Mouse (Mus musculus) midbrain, embryonic 16.5 days (tissue): Measurements from ENCODE around the gene Ankrd60. TPM values are rescaled to one million over a fixed set of nuclear protein-coding genes. Genes with fewer than 3 reads are reported as not detected.
A peak's percentile ranks its signal among the peaks of the same experiment; 100 is the strongest.

Experiments
- ATAC-seq: fragments of 200-750 bp; cut with Nextera tagmentation; 2 replicates; pipeline ENCODE4 v1.8.0; 2017; ENCODE audit warnings: moderate TSS enrichment
- H3K27ac ChIP-seq: fragments of 300-500 bp; sonication (generic); 2 replicates; pipeline ENCODE4 v1.5.1; 2014; ENCODE audit warnings: mild to moderate bottlenecking, low read length, mixed read lengths
- H3K27me3 ChIP-seq: fragments of 300-500 bp; sonication (generic); 2 replicates; pipeline ENCODE4 v1.6.1; 2014; ENCODE audit warnings: low read depth, low read length, mixed read lengths; ENCODE audit not compliant: control insufficient read depth, insufficient read depth
- H3K36me3 ChIP-seq: fragments of 300-500 bp; sonication (generic); 2 replicates; pipeline ENCODE4 v1.6.1; 2014; ENCODE audit warnings: mild to moderate bottlenecking, low read length, moderate library complexity, mixed read lengths; ENCODE audit not compliant: control insufficient read depth, insufficient read depth
- H3K4me1 ChIP-seq: fragments of 300-500 bp; sonication (generic); 2 replicates; pipeline ENCODE4 v1.6.1; 2014; ENCODE audit warnings: mild to moderate bottlenecking, low read length, mixed read lengths; ENCODE audit not compliant: control insufficient read depth, insufficient read depth
- H3K4me2 ChIP-seq: fragments of 300-500 bp; sonication (generic); 2 replicates; pipeline ENCODE4 v1.6.1; 2014; ENCODE audit warnings: mild to moderate bottlenecking, low read length, mixed read lengths
- H3K4me3 ChIP-seq: fragments of 300-500 bp; sonication (generic); 2 replicates; pipeline ENCODE4 v1.5.1; 2014; ENCODE audit warnings: low read depth, mild to moderate bottlenecking, low read length, moderate library complexity, mixed read lengths
- H3K9ac ChIP-seq: fragments of 300-500 bp; sonication (generic); 2 replicates; pipeline ENCODE4 v1.6.1; 2014; ENCODE audit warnings: low read depth, low read length, mixed read lengths
- H3K9me3 ChIP-seq: fragments of 300-500 bp; sonication (generic); replicated peaks from 2 replicates; pipeline ENCODE4 v1.6.1; 2014; ENCODE audit warnings: mild to moderate bottlenecking, low read length, mixed read lengths; ENCODE audit not compliant: control insufficient read depth, poor library complexity, severe bottlenecking
- WGBS: fragments of 180-500 bp; shearing (Covaris S2); extraction: QIAGEN DNeasy Blood & Tissue Kit; methylation state at CpG from one replicate; pipeline ENCODE4 v1.1.7; 2014; 5-methylcytosine and 5-hydroxymethylcytosine counted together
- polyA plus RNA-seq: library from polyadenylated mRNA; unstranded; fragments of >200 nt; fragmentation: Nextera tagmentation; extraction: Ambion mirVana; gene quantifications from 2 replicates; pipeline ENCODE4 v1.2.1, GENCODE M21; 2015

Ankrd60 gene
- polyA plus RNA-seq, 1 experiment from 2014 or later: not detected

DNA sequence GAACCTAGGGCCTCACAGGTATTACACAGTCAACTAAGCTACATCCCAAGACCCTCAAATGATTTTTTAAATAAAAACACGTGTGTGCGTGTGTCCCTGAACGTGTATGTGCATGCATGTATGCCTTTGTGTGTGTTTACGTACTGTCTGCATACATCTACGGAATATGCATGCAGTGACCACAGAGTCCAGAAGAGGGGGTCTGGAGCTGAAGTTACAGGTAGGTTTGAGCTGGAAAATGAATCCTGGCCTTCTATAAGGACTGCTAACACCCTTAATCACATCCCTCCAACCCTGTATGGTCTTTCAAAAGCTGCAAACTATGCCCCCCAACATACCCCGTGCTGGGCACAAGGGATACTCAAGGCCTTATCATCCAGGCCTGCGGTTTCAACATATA lies 14.8 kb downstream of the Ankrd60 start:
- Histone ChIP-seq H3K4me2 (no peak overlapping the region), H3K4me1 (no peaks in the 10 kb centered on the region), H3K27me3 (no peaks in the 10 kb centered on the region), H3K9ac (no peak overlapping the region), H3K27ac (no peak overlapping the region), H3K9me3 (no peaks in the 10 kb centered on the region), H3K36me3 (no peaks in the 10 kb centered on the region), H3K4me3 (no peak overlapping the region)
- 72% methylated on average over 7 of the region's 7 CpGs for WGBS
- peak; percentile 44; the same call in 1 of the 2 replicates for ATAC-seq

DNA sequence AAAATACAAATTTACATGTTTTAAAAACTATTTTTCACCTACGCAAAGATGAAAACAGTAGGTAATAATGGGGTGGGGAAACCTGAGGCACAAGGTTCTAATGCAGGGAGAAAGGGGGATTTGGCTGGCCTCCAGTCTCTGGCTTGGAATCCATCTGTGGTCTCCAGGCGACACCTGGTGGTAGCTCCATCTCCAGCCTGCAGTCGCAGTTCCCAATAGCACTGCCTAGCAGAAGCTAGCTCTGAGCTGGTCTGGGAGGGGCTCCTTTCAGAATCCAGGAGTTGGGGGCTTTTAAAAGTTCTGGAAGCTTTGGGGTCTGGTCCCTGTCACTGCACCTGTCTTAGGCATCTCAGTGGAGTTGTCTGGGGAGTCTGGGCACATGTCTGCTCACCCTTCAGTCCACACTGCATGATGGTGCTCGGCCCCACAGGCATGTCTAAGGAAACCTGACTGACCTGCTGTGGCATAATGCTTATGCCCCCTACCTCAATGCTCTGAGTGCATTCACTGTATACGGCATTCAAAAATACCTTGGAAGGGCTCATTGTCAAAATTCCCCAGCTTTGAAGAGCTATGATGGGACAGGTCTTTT lies 16.2 kb downstream of the Ankrd60 start:
- Histone ChIP-seq H3K9ac (no peak overlapping the region), H3K27ac (no peak overlapping the region), H3K36me3 (no peaks in the 10 kb centered on the region), H3K4me1 (no peaks in the 10 kb centered on the region), H3K27me3 (no peaks in the 10 kb centered on the region), H3K4me2 (no peak overlapping the region), H3K4me3 (no peak overlapping the region), H3K9me3 (no peaks in the 10 kb centered on the region)
- WGBS: 39% methylated on average over 5 of the region's 5 CpGs
- ATAC-seq: peak; percentile 70

DNA sequence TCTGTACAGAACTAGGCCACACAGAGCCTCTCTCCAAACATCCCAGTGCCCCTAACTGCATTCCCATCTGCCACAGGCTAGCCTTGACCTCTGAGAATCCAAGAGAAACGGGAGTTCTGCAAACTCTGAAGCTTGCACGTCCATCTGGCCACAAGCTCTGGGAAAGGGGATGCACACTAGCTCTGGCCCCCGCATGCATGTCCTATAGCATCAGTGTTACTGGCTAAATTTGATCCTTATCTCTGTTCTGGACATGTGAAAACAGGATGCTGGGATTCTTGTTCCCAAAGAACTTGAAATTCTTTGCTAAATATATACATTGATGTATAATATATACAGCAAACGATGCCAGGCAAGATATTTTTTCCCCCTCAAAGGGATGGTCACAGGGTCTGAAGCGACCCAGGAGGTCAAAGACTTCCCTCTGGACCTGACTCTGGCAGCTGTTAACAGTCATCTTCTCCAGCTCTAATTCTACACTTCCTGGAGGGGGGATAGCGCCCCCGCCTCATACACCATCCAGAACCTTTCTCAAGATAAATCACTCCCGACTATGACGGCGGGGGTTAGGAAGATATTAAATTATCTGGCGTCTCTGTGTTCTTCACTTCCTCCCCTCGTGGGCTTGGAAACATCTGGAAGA lies 19.3 kb downstream of the Ankrd60 start:
- Histone ChIP-seq H3K4me1 (no peaks in the 10 kb centered on the region), H3K4me3 (no peak overlapping the region), H3K36me3 (no peaks in the 10 kb centered on the region), H3K27ac (no peak overlapping the region), H3K4me2 (no peak overlapping the region), H3K9ac (no peak overlapping the region), H3K27me3 (no peaks in the 10 kb centered on the region), H3K9me3 (no peaks in the 10 kb centered on the region)
- no peak for ATAC-seq
- WGBS: 79% methylated on average over 12 of the region's 12 CpGs

DNA sequence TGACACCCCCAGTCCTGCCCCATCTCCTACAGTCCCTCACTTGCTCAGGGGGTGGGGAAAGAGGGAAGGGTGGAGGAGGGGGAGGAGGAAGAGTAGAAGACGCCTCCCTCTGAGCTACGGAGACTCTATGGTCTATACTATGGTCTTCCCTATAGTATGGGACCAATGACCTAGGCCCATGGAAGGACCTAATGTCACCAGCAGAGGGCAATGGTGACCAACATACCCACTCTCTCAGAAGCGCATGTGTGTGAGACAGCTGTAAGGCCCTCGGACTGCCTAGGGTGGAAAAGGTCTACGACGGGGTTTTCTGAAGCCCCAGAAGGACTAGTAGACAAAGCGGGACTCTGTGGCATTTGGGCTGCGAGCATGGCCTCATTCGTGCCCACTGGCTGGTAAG lies 24.3 kb downstream of the Ankrd60 start:
- Histone ChIP-seq H3K4me2 (no peak overlapping the region), H3K9me3 (no peaks in the 10 kb centered on the region), H3K36me3 (no peaks in the 10 kb centered on the region), H3K9ac (no peak overlapping the region), H3K4me3 (no peak overlapping the region), H3K4me1 (no peaks in the 10 kb centered on the region), H3K27ac (no peak overlapping the region), H3K27me3 (no peaks in the 10 kb centered on the region)
- WGBS: 48% methylated on average over 9 of the region's 9 CpGs
- ATAC-seq: no peak

DNA sequence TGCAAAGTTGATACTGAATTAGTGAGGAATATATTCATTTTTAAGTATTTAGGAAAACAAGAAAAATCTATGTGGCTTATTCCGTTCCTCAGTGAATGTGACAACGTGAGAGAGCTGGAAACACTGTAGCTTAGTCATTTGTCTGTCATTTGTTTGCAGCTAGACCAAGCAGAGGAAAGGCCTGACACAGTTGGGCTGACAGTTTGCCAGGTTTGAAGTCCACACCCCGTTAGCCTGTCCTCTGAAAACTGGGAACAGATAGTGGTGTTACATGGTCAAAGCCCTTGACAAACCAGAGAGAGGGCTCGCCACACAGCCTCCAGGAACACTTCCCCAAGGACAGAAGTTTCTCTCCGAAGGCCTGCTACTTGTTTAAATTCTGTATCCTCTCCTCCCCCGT lies 27.5 kb downstream of the Ankrd60 start:
- H3K4me3 ChIP-seq: no peak overlapping the region
- H3K9ac ChIP-seq: no peak overlapping the region
- no peaks in the 10 kb centered on the region for H3K9me3 ChIP-seq
- no peak overlapping the region for H3K4me2 ChIP-seq
- H3K27me3 ChIP-seq: no peaks in the 10 kb centered on the region
- no peak overlapping the region for H3K27ac ChIP-seq
- ATAC-seq: no peak
- no peaks in the 10 kb centered on the region for H3K4me1 ChIP-seq
- H3K36me3 ChIP-seq: no peaks in the 10 kb centered on the region
- WGBS: 79% methylated on average over 6 of the region's 6 CpGs

DNA sequence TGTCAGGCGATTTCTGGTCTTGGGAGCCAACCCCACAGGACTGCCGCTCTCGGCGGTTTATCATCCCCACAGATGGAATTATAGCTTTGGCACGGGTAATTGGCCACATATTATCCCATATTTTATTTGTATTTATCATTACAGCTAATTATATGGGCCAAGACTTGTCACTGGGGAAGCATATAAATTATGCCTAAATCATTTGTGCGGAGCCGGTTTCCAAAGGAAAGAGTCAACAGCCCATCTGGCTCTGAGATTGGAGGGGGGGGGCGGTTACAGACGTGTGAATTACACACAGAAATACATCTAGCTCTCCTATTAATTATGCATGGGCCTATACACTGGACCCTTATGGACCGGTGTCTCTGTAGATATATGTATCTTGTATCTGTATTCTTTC lies 28.9 kb downstream of the Ankrd60 start:
- no peaks in the 10 kb centered on the region for H3K9me3 ChIP-seq
- ATAC-seq: no peak

DNA sequence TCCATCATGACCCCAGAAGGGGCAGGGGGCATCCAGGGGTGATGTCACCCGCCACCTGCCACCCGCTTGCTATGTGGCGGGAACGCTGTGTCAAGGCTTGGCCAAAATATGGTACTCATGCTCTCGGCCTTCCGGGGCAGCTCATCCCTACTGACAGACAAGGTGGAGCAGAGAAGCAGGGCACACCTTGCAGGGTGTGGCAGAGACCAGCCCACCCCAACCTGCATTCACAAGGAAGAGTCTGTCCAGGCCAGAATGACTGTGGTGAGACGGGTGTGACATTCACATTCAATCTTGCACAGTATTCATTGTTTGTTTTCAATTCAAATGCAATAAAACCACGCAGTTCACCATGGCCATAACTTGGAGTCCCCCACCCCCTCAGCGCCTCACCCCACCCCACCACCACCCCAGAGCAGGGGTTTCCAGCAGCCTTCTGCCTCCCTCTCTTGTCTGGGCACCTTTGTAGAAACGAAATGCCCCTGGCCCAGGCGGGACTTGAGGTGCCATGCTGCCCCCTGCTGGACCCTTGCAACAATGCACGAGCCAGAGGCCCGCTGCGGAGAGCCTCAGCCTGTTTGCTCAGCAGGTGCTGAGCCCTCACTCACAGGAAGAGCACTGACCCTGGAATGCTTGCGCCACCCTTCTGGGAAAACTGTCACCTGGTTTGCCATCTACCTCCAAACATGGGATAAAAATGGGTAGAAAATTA lies 32.0 kb downstream of the Ankrd60 start:
- H3K27ac ChIP-seq: no peak overlapping the region
- H3K9ac ChIP-seq: no peak overlapping the region
- H3K27me3 ChIP-seq: no peaks in the 10 kb centered on the region
- H3K4me1 ChIP-seq: no peaks in the 10 kb centered on the region
- H3K9me3 ChIP-seq: no peaks in the 10 kb centered on the region
- H3K4me2 ChIP-seq: no peak overlapping the region
- WGBS: 45% methylated on average over 15 of the region's 15 CpGs
- ATAC-seq: peak; percentile 86; the same call in 1 of the 2 replicates
- H3K36me3 ChIP-seq: no peaks in the 10 kb centered on the region
- no peak overlapping the region for H3K4me3 ChIP-seq

More for the DNA sequence above, 28.9 kb downstream of the Ankrd60 start:
- Histone ChIP-seq H3K4me1 (no peaks in the 10 kb centered on the region), H3K9ac (no peak overlapping the region), H3K4me3 (no peak overlapping the region), H3K27me3 (no peaks in the 10 kb centered on the region), H3K4me2 (no peak overlapping the region), H3K27ac (no peak overlapping the region), H3K36me3 (no peaks in the 10 kb centered on the region)
- 74% methylated on average over 10 of the region's 10 CpGs for WGBS

DNA sequence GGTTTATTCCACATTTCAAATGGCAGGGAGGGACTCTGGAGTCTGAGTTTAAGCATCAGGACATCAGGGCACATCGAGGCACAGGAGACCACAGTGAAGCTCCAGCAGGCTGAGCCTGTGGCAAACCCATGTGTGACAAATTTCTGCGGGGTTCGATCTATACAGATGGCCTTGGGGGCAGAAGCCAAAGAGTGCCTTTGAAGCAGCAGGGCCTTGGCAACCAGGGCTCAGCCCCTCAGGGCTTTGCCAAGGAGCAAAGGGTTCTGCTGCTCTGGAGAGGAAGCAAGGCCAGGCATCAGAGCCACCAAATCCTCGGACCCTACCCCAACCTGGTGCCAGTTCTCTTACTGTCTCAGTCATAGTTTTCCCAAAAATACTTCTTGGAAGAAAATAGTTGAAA lies 35.4 kb downstream of the Ankrd60 start:
- no peak overlapping the region for H3K4me3 ChIP-seq
- no peak for ATAC-seq
- no peaks in the 10 kb centered on the region; the same call in 1 of the 2 replicates for H3K4me1 ChIP-seq
- no peak overlapping the region for H3K27ac ChIP-seq
- WGBS: 76% methylated on average over 4 of the region's 4 CpGs
- no peaks in the 10 kb centered on the region for H3K36me3 ChIP-seq
- H3K27me3 ChIP-seq: no peaks in the 10 kb centered on the region
- H3K4me2 ChIP-seq: no peak overlapping the region
- H3K9ac ChIP-seq: no peak overlapping the region
- no peaks in the 10 kb centered on the region for H3K9me3 ChIP-seq

DNA sequence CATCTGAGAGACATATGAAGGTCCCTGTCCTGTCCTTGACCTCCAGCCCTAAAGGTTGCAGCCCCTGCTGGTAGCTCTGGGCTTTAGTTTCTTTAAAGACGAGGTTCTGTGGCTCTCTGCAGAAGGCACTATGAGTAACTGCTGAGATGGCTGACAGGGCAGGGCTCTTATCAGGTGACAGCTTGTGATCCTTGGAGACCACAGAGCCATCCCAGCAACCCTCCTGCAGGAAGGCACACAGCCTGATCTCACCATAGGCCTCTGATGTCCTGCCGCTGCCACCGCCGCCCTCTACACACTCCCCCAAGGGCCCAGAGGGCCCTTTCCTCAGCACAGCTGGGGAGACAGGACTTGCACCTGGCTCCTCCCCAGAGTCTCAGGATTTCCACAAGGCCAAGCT lies 36.4 kb downstream of the Ankrd60 start:
- H3K27me3 ChIP-seq: no peaks in the 10 kb centered on the region
- no peak overlapping the region for H3K4me3 ChIP-seq
- no peak overlapping the region for H3K4me2 ChIP-seq
- no peaks in the 10 kb centered on the region; the same call in 1 of the 2 replicates for H3K4me1 ChIP-seq
- no peak overlapping the region for H3K9ac ChIP-seq
- 75% methylated on average over 4 of the region's 4 CpGs for WGBS
- H3K36me3 ChIP-seq: no peaks in the 10 kb centered on the region
- no peak for ATAC-seq
- no peaks in the 10 kb centered on the region for H3K9me3 ChIP-seq
- H3K27ac ChIP-seq: no peak overlapping the region
